Mouse (Mus musculus): ENCODE measurements around the gene Fez2.

DNA sequence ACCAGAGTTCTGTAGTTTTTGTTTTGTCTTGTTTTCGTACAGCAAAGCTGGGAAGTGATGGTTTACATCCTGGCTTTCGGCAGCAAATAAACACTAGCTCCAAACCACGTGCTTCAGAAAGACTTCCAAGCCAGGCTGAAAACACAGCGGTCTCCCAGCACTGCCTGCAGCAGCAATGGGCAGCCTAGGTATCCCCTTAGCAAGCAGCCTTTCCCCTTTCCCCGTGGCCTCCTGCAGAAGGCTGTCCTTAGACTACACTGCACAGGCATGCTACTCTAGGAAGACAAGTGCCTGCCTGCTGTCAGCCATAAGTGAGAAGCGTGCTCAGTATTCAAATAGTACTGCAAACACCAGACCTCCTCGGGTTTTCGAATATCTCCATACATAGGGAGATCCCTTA is 41.4 kb downstream of the Fez2 start:
- no peak for TF ChIP-seq CTCF (IDR thresholded peaks at IDR 0.05; ENCODE audit: borderline replicate concordance, insufficient read depth, low read depth, low read length)
- no peak for TF ChIP-seq POLR2A (IDR thresholded peaks at IDR 0.05; ENCODE audit: borderline replicate concordance, insufficient read depth, low read length)
